Mouse (Mus musculus) ovary, adult 18-20 months (tissue): ENCODE results near the gene Uhrf2.

Experiments used
- DNase-seq: peaks from one replicate; pipeline ENCODE4 v3.0.0; 2022; ENCODE audit warnings: low spot score, mixed read lengths

Gene Uhrf2

DNA sequence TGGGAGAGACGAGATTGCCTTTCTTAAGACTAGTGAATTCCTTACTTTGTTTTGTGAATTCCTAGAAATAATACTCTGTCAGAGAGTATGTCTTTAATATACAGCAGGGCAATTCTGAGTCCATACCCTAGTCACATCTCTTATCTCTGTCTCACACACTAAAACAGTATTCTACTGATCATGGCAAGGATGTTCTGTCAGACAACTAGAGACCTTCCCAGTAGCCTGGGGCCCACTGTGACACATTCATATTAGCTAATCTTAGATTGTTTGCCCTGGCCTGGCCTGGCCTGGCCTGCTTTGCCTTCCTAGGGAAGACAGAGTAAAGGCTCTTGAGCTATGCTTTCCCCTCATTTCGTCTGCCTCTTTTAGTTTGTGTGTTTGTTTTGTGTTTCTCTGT, 20.3 kb downstream of the Uhrf2 start:
- DNase-seq = no peak

DNA sequence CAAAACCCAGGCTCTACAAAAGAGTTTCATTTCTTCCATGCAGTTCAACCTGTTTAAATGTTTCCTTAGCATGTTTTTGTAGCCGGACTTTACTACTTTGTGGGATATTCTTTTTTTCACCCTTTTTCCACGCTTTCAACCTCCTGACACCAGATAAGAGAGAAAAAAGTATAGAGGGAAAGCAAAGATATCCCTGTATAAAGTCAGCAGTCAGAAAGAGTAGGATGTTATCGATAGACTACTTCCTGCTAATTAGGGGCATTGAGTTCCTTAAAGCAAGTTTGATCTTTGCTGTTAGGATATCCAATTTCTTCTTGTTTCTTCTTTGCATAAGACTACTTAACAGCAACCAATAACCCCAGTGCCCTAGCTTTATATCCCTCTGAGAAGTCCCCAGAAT, 21.2 kb downstream of the Uhrf2 start:
- DNase-seq = no peak

DNA sequence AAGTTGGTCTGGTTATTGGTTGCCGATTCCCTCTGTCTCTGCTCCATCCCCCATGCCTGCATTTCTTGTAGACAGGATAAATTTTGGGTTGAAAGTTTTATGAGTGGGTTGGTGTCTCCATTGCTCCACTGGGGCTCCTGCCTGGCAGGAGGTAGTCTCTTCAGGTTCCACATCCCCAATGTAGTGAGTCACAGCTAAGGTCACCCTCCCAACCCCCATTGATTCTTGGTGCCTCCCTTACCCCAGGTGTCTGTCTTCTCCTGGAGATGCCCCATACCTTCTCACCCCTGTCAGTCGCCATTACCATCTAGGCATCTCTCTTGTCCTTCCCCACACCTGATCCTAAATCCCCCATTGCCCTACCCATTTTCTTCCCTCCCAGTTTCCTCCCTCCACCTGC, 23.9 kb downstream of the Uhrf2 start:
- DNase-seq = no peak

DNA sequence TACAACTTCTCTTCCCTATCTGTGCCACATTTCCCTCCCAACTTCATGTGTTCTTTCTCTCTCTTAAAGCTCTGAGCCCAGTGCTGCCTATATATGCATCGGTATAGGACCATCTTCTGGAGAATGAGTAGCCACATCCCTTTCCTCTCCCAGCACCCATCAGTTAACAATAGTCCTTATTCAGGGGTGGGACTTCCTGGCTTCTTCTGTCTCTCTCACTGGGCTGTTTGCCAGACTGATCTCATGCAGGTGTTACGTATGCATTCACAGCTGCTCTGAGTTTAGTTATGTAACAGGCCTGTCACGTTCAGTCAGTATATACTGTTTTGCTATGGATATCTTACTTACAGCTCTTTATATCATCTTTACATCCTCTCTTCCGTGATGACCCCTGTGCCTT, 35.5 kb downstream of the Uhrf2 start:
- DNase-seq = no peak

GRCm38 (mm10) chr19:30090163-30090562, 59.9 kb downstream of the Uhrf2 start:
- no peak for DNase-seq

- no peak for DNase-seq
Measured at GRCm38 (mm10) chr19:30091644-30092295, 61.5 kb downstream of the Uhrf2 start.

GRCm38 (mm10) chr19:30096186-30096585, 65.9 kb downstream of the Uhrf2 start:
- DNase-seq = no peak

DNA sequence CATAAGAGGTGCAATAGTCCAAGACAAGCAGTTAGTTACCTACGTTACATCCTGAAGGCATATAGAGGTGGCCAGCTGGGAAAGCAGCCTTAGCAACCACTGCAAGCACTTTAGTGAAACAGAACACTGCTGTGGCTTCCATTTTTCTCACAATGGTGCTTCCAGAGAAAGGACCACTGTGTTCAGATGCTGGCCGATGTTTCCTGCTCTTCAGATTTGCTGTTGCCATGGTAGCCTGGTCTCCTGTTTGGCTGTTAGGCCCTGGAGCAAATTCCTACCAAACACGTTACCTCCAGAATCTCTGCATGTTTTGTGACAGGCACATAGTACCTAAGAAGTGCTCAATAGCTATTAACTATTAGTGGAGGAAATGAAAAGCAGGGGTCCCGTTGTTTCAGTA, 66.7 kb downstream of the Uhrf2 start:
- no peak for DNase-seq

- no peak for DNase-seq
Measured at GRCm38 (mm10) chr19:30100571-30100970, 70.3 kb downstream of the Uhrf2 start.

- DNase-seq = no peak
Measured at GRCm38 (mm10) chr19:30102620-30103019, 72.3 kb downstream of the Uhrf2 start.

GRCm38 (mm10) chr19:30105045-30105842, 74.9 kb downstream of the Uhrf2 start:
- DNase-seq = no peak

DNA sequence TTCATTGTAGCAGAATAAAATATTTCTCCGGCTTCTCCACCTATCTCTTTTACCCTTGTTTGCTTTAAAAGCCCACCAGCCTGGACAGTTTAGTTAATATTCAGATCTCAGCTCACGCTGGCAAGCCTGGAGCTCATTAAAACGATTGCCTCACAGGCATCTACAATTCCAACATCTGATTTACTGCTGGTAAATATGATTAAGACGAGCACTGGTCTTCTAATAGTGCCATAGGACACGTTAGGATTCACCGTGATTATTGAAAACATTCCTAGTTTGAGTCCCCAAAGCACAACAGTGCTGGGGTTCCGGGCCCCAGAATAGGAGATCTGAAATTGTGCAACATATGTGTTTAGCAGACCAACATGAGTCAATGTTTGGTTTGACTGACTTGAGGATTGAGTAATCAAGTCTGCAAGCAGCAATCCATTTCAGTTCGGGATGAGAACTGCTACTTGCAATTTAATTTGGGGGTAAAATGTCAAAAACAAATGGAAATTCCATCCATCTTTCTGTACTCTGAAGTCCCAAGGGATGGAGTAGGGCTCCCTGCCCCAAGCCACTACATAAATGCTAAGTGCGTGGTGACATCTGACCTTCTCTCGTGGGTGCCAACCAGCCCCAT, 77.0 kb downstream of the Uhrf2 start:
- DNase-seq = no peak

DNA sequence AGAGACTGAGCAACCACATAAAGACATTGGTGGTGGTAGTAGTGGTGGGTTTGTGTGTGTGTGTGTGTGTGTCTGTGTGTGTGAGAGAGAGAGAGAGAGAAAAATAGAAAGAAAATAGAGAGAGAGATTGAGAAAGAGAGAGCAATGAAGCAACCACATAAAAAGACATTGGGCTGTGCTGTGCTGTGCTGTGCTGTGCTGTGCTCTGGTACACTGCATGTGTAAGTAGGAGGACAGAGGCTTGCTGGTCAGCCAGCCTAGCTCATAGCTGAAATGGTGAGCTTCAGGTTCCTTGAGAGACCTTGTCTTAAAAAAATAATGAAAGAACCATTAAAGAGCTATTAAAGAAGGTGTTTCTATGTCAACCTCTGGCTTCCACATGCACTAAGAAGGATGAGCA, 78.3 kb downstream of the Uhrf2 start:
- no peak for DNase-seq

- no peak for DNase-seq
Measured at GRCm38 (mm10) chr19:30109122-30109521, 78.8 kb downstream of the Uhrf2 start.

DNA sequence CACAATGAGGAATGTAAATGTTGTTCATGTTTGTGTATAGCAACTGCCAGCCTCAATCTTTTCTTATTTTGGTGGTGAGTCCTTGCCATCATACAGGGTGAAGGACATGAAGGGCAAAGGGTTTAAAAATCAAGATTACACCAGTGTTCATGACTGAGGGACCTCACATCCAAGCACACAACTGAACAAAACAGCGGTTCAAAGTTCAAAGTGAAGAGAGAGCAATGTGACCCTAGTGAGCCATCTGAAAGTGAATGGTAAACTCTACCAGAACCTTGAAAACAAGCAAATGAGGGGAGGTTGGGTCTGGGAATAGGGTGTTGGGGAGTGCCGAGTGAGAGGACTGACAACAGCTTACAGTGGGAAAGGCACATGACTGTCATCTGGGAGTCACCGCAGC, 81.1 kb downstream of the Uhrf2 start:
- DNase-seq = no peak

DNA sequence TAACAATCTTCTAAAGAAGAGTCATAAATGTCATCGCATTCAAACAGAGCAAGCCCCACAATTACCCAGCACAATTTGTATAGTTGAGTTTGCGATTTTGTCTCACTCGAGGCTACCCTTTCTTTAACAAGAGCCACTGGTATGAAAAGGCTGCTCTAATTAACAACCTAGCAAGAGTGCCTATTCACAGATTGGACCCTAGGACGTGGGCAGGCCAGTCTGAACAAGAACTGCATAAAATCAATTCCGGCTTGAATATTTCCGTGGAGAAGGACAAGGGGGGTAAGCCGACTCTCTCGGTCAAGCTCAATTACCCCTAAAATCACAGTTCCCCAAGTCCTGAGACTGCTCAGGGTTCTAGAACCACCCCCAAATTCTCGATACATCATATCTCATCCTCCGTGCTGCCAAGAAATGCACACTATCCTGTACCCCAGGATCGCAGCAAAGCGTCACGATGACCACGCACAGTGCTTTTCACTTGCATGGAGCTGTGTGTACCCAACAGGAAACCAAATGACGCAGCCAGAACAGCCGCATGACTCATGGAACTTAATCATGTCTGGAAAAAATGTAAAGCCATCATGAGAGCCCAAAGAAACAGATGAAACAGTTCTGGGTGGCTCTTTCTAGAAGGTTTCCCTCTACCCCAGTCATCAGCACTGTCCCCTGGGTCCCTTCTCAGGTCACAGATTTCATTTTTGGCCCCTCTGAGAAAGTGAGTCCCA, 82.8 kb downstream of the Uhrf2 start:
- no peak for DNase-seq

- no peak for DNase-seq
Measured at GRCm38 (mm10) chr19:30114919-30115441, 84.7 kb downstream of the Uhrf2 start.

DNA sequence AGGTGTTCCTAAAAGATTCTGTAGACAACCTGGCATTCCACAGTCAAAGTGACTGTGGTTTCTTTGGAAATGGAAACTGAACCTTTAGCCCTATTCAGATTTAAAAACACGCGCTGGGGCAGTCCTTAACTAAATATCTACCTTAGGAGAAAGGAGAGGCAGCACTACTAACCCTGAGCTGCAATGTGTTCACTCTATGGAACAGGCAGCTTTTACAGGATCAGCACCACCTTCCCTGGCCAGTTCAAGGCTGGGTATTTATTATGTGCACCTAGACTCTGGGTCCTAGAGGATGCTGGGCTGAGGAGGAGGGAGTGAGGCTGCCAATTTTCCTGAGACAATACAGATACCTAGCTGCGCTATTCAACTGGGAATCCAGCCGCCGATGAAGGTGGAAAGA, 85.3 kb downstream of the Uhrf2 start:
- DNase-seq = no peak

DNA sequence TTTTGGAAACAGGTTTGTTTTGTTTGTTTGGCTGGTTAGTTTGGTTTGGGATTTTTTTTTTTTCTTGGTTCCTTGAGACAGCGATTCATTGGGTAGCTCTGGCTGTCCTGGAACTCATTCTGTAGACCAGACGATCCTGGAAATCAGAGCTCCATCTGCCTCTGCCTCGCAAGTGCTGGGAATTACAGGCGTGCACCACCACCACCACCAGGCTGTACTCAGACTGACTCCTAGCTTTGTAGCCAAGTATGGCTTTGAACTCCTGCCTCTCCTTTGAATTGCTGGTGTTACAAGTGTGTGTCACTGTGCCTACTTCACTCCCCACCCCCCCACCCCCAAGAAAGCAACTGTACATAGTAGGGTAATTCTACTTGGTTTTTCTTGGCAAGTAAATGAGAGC, 86.9 kb downstream of the Uhrf2 start:
- no peak for DNase-seq

- no peak for DNase-seq
Measured at GRCm38 (mm10) chr19:30117775-30118174, 87.5 kb downstream of the Uhrf2 start.

DNA sequence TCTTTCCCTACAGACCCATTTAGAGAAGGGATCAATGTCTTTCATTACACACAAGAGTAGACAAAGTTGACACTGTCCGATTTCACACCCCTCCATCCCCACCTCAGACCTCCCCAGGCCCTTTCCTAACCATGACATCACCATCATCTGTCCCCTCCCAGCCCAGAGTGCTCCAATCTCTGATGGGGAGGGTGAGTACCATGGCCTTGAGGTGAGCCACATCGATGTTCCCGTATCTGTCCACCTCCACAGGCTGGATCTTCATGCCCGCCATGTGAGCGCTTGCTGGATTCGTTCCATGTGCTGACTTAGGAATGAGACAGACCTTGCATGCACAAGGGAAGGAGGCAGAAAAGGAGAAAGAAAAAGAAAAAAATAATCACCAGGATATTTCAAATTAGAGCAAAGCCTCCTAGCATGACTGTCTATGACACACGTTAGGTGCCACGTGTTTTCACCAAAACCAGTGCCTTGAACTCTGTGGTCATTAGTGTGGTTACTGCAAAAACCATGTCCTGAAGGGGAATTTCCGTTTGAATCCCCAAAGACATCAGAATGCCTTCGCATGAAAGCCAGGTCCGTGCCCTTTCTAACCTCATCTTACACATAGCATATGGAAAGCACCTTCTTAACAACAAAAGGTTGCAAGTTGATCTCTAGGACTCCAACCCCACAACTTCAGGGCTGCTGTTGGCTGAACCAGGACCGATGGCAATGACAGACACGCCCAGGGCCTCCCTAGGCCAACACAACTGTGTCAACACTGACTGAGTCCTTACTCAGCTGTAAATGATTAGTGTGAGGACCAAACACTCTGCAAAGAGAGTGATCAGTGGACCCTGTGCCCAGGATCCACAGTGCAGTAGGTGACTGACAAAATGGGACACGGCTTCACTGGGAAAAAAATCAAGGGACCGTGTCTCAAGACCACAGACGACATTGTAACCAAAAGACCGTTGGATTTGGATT, 88.3 kb downstream of the Uhrf2 start:
- DNase-seq = no peak
